Mouse (Mus musculus) gastrocnemius, adult 2 months (tissue): ENCODE results near the gene Ptprc. TPM values are rescaled to one million over a fixed set of nuclear protein-coding genes. Genes with fewer than 3 reads are reported as not detected.

Experiments used
- DNase-seq: peaks from one replicate; pipeline ENCODE4 v3.0.0; 2022
- H3K27ac ChIP-seq: fragments of 200-600 bp; 2 replicates; pipeline ENCODE4 v1.8.1; 2022; ENCODE audit warnings: mild to moderate bottlenecking
- H3K4me3 ChIP-seq: fragments of 200-600 bp; 2 replicates; pipeline ENCODE4 v1.8.1; 2022; ENCODE audit warnings: mild to moderate bottlenecking, moderate library complexity
- CTCF ChIP-seq: fragments of 200-600 bp; IDR thresholded peaks from 2 replicates; pipeline ENCODE4 v1.8.1; 2022; ENCODE audit warnings: antibody characterized with exemption, mild to moderate bottlenecking, moderate library complexity
- intact Hi-C: fragments of 180-260 bp; cut with DNase I; formaldehyde crosslinking; loops from one replicate; pipeline ENCODE4 v1.15.1; 2025
- total RNA-seq, 2 experiments: library from RNA; stranded (reverse); gene quantifications; 2 replicates each; pipeline ENCODE4 v1.2.3; 2021

Ptprc gene
- total RNA-seq, 2 experiments from 2014 or later: 0.97 to 1.4 TPM

- intact Hi-C loops: no loop called here
- no peak for DNase-seq
- no peak for TF ChIP-seq CTCF
Measured at GRCm38 (mm10) chr1:138140769-138141168, 34.7 kb downstream of the Ptprc start.

GRCm38 (mm10) chr1:138137696-138138095 is 37.8 kb downstream of the Ptprc start:
- intact Hi-C loops: no loop called here
- DNase-seq: no peak

More at GRCm38 (mm10) chr1:138140769-138141168, 34.7 kb downstream of the Ptprc start:
- Histone ChIP-seq H3K4me3 (no peak overlapping the region), H3K27ac (no peak overlapping the region)

GRCm38 (mm10) chr1:138137024-138137577 is 38.4 kb downstream of the Ptprc start:
- Histone ChIP-seq H3K27ac (no peak overlapping the region), H3K4me3 (no peak overlapping the region)
- DNase-seq: no peak
- no peak for TF ChIP-seq CTCF
- intact Hi-C loops: no loop called here

More at GRCm38 (mm10) chr1:138137696-138138095, 37.8 kb downstream of the Ptprc start:
- Histone ChIP-seq H3K4me3 (no peak overlapping the region), H3K27ac (no peak overlapping the region)
- no peak for TF ChIP-seq CTCF

- peak; percentile 39 for DNase-seq
- intact Hi-C loops: no loop called here
- TF ChIP-seq CTCF: no peak
- no peak overlapping the region for H3K27ac ChIP-seq
- peak overlapping the region; percentile 35 for H3K4me3 ChIP-seq
Measured at GRCm38 (mm10) chr1:138136373-138136779, 39.1 kb downstream of the Ptprc start.

GRCm38 (mm10) chr1:138135637-138136372 is 39.7 kb downstream of the Ptprc start:
- H3K4me3 ChIP-seq: peak overlapping the region; percentile 35
- intact Hi-C loops: no loop called here
- DNase-seq: no peak
- no peak for TF ChIP-seq CTCF
- H3K27ac ChIP-seq: no peak overlapping the region

- no peak for DNase-seq
- intact Hi-C loops: no loop called here
- Histone ChIP-seq H3K27ac (no peak overlapping the region), H3K4me3 (no peak overlapping the region)
- no peak for TF ChIP-seq CTCF
Measured at GRCm38 (mm10) chr1:138135117-138135516, 40.4 kb downstream of the Ptprc start.

- no peak overlapping the region for H3K27ac ChIP-seq
- DNase-seq: no peak
- no peak overlapping the region for H3K4me3 ChIP-seq
- no peak for TF ChIP-seq CTCF
- intact Hi-C loops: no loop called here
Measured at GRCm38 (mm10) chr1:138134324-138134723, 41.2 kb downstream of the Ptprc start.

GRCm38 (mm10) chr1:138131739-138132138 is 43.8 kb downstream of the Ptprc start:
- no peak overlapping the region for H3K4me3 ChIP-seq
- DNase-seq: no peak
- no peak overlapping the region for H3K27ac ChIP-seq
- intact Hi-C loops: no loop called here
- TF ChIP-seq CTCF: no peak

GRCm38 (mm10) chr1:138130145-138130544 is 45.4 kb downstream of the Ptprc start:
- no peak overlapping the region for H3K4me3 ChIP-seq
- peak; percentile 20; the same call in 1 of the 2 replicates for TF ChIP-seq CTCF
- no peak for DNase-seq
- intact Hi-C loops: no loop called here
- no peak overlapping the region for H3K27ac ChIP-seq

GRCm38 (mm10) chr1:138126843-138127242 is 48.7 kb downstream of the Ptprc start:
- intact Hi-C loops: no loop called here
- no peak for DNase-seq
- H3K27ac ChIP-seq: no peak overlapping the region
- H3K4me3 ChIP-seq: no peak overlapping the region
- no peak for TF ChIP-seq CTCF

GRCm38 (mm10) chr1:138125281-138125680 is 50.2 kb downstream of the Ptprc start:
- DNase-seq: no peak
- intact Hi-C loops: no loop called here
- TF ChIP-seq CTCF: no peak
- Histone ChIP-seq H3K4me3 (no peak overlapping the region), H3K27ac (no peak overlapping the region)

GRCm38 (mm10) chr1:138123866-138124265 is 51.6 kb downstream of the Ptprc start:
- DNase-seq: no peak
- intact Hi-C loops: no loop called here
- Histone ChIP-seq H3K4me3 (no peak overlapping the region), H3K27ac (no peak overlapping the region)
- peak; percentile 19; the same call in 1 of the 2 replicates for TF ChIP-seq CTCF

- H3K27ac ChIP-seq: no peak overlapping the region
- intact Hi-C loops: no loop called here
- no peak for TF ChIP-seq CTCF
- DNase-seq: no peak
- H3K4me3 ChIP-seq: no peak overlapping the region
Measured at GRCm38 (mm10) chr1:138119895-138120294, 55.6 kb downstream of the Ptprc start.

- Histone ChIP-seq H3K4me3 (no peak overlapping the region), H3K27ac (no peak overlapping the region)
- no peak for DNase-seq
- TF ChIP-seq CTCF: no peak
- intact Hi-C loops: no loop called here
Measured at GRCm38 (mm10) chr1:138093219-138093618, 82.3 kb downstream of the Ptprc start.
